Mouse (Mus musculus): ENCODE measurements around the gene Unc45b. TPM values are rescaled to one million over a fixed set of nuclear protein-coding genes. Genes with fewer than 3 reads are reported as not detected.

The Unc45b gene
- polyA plus RNA-seq, 1 experiment: 2.5 TPM

DNA sequence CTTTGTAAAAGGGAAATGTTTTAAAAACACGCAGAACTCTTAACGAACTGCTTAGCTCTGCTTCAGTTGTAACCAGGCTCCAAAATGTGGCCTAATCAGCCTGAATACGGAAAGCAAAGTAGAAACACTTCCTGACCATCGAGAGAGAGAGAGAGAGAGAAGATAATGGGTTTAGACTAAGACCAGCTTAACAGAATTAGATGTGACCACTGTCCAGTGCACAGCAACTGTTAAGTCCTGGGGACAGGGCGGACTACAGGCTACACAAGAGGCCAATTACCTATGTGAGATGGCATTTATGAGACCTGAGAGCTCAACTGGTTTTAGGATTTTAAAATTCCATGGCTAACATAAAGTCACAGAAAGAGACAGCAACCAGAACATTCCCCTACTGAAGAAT is 42.4 kb upstream of the Unc45b start:
- TF ChIP-seq POLR2A (IDR thresholded peaks at IDR 0.05; ENCODE audit: borderline replicate concordance, control insufficient read depth, low read depth, low read length) (no peak), CTCF (IDR thresholded peaks at IDR 0.05; ENCODE audit: control insufficient read depth, insufficient read depth, low read length) (no peak)
- Histone ChIP-seq H3K4me3 (replicated peaks; ENCODE audit: control insufficient read depth, low read depth, low read length) (no peak overlapping the region), H3K4me1 (ENCODE audit: control insufficient read depth, insufficient read depth, low read length) (no peaks in the 10 kb centered on the region; the same call in none of the 2 replicates), H3K27ac (ENCODE audit: control insufficient read depth, insufficient read depth, low read depth, low read length, poor library complexity) (no peak overlapping the region; the same call in 1 of the 2 replicates)
- 23% methylated on average over 5 of the region's 5 CpGs for WGBS

DNA sequence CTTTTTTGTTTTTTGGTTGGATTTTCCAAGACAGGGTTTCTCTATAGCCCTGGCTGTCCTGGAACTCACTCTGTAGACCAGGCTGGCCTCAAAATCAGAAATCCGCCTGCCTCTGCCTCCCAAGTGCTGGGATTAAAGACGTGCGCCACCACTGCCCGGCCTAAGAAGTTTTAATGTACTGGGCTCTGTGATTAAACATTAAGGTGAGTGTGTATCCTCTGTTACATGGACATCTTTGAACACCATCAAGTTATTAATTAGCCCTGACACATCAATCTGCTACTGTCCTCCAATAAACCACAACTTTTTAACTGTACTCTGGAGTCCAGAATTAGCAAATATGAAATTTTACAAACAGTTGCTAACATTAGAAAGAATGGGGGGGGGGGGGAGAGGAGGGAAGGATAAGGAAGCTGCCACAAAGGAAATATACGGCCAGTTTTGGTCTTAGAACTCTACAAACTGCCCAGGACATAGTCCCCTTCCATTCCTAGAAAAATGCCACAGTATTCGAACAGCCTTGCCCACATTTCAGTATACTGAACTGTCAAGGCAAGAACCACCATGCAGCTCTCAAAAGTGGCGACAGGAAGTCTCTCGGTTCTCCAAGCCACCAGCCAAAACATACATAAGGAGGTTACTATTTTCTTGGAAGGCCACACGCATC is 40.7 kb upstream of the Unc45b start:
- H3K4me3 ChIP-seq (replicated peaks; ENCODE audit: control insufficient read depth, low read depth, low read length): peak overlapping the region; percentile 92
- peak overlapping the region; percentile 89 for H3K27ac ChIP-seq (ENCODE audit: control insufficient read depth, insufficient read depth, low read depth, low read length, poor library complexity)
- no peak for TF ChIP-seq POLR2A (IDR thresholded peaks at IDR 0.05; ENCODE audit: borderline replicate concordance, control insufficient read depth, low read depth, low read length)
- no peak for TF ChIP-seq CTCF (IDR thresholded peaks at IDR 0.05; ENCODE audit: control insufficient read depth, insufficient read depth, low read length)
- 35% methylated on average over 9 of the region's 9 CpGs for WGBS
- no peaks in the 10 kb centered on the region; the same call in none of the 2 replicates for H3K4me1 ChIP-seq (ENCODE audit: control insufficient read depth, insufficient read depth, low read length)

GRCm38 (mm10) chr11:82870173-82871030 is 39.9 kb upstream of the Unc45b start:
- Histone ChIP-seq H3K27ac (ENCODE audit: control insufficient read depth, insufficient read depth, low read depth, low read length, poor library complexity) (peak overlapping the region; percentile 89), H3K4me3 (replicated peaks; ENCODE audit: control insufficient read depth, low read depth, low read length) (peak overlapping the region; percentile 92), H3K4me1 (ENCODE audit: control insufficient read depth, insufficient read depth, low read length) (no peaks in the 10 kb centered on the region; the same call in 1 of the 2 replicates)
- WGBS: under 1% methylated on average over 35 of the region's 36 CpGs
- TF ChIP-seq POLR2A (IDR thresholded peaks at IDR 0.05; ENCODE audit: borderline replicate concordance, control insufficient read depth, low read depth, low read length) (0 out of 2 replicates have a peak, but pooled peaks have one; percentile 46), CTCF (IDR thresholded peaks at IDR 0.05; ENCODE audit: control insufficient read depth, insufficient read depth, low read length) (no peak)

GRCm38 (mm10) chr11:82871031-82871446 is 39.3 kb upstream of the Unc45b start, which contains the start of gene Rffl:
Gene Rffl (minus strand): TSS chr11:82871210.
- peak within 1 kb of the TSS; percentile 92 for H3K4me3 ChIP-seq (replicated peaks; ENCODE audit: control insufficient read depth, low read depth, low read length)
- H3K27ac ChIP-seq (ENCODE audit: control insufficient read depth, insufficient read depth, low read depth, low read length, poor library complexity): peak within 1 kb of the TSS; percentile 89
- peak; percentile 82 for TF ChIP-seq CTCF (IDR thresholded peaks at IDR 0.05; ENCODE audit: control insufficient read depth, insufficient read depth, low read length)
- peak; percentile 56; the same call in 1 of the 2 replicates for TF ChIP-seq POLR2A (IDR thresholded peaks at IDR 0.05; ENCODE audit: borderline replicate concordance, control insufficient read depth, low read depth, low read length)
- under 1% methylated on average over 42 of the region's 43 CpGs for WGBS
- H3K4me1 ChIP-seq (ENCODE audit: control insufficient read depth, insufficient read depth, low read length): no peaks in the 10 kb centered on the region; the same call in 1 of the 2 replicates

GRCm38 (mm10) chr11:82874924-82875323 is 35.4 kb upstream of the Unc45b start:
- no peak overlapping the region for H3K4me3 ChIP-seq (replicated peaks; ENCODE audit: control insufficient read depth, low read depth, low read length)
- H3K27ac ChIP-seq (ENCODE audit: control insufficient read depth, insufficient read depth, low read depth, low read length, poor library complexity): no peak overlapping the region
- WGBS: 58% methylated on average over 5 of the region's 5 CpGs

DNA sequence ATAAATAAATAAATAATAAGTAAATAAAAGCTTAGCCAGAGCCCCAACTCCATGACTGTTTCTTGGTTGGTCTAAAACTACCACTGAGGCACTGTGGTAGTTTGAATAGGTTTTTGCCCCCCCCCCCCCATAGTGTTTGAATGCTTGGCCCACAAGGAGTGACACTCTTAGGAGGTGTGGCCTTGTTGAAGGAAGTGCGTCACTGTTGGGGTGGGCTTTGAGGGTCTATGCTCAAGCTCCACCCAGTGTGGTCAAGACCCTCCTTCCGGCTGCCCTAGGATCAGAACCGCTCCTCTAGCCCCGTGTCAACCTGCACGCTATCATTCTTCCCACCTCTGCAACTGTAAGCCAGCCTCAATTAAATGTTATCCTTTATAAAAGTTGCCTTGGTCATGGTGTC is 34.7 kb upstream of the Unc45b start:
- 86% methylated on average over 5 of the region's 5 CpGs for WGBS
- Histone ChIP-seq H3K4me3 (replicated peaks; ENCODE audit: control insufficient read depth, low read depth, low read length) (no peak overlapping the region), H3K4me1 (ENCODE audit: control insufficient read depth, insufficient read depth, low read length) (peaks cover 3% of the 10 kb centered on the region), H3K27ac (ENCODE audit: control insufficient read depth, insufficient read depth, low read depth, low read length, poor library complexity) (no peak overlapping the region)
- TF ChIP-seq CTCF (IDR thresholded peaks at IDR 0.05; ENCODE audit: control insufficient read depth, insufficient read depth, low read length) (no peak), POLR2A (IDR thresholded peaks at IDR 0.05; ENCODE audit: borderline replicate concordance, control insufficient read depth, low read depth, low read length) (no peak)

More at GRCm38 (mm10) chr11:82874924-82875323, 35.4 kb upstream of the Unc45b start:
- H3K4me1 ChIP-seq (ENCODE audit: control insufficient read depth, insufficient read depth, low read length): peaks cover 3% of the 10 kb centered on the region
- TF ChIP-seq POLR2A (IDR thresholded peaks at IDR 0.05; ENCODE audit: borderline replicate concordance, control insufficient read depth, low read depth, low read length) (no peak), CTCF (IDR thresholded peaks at IDR 0.05; ENCODE audit: control insufficient read depth, insufficient read depth, low read length) (no peak)

DNA sequence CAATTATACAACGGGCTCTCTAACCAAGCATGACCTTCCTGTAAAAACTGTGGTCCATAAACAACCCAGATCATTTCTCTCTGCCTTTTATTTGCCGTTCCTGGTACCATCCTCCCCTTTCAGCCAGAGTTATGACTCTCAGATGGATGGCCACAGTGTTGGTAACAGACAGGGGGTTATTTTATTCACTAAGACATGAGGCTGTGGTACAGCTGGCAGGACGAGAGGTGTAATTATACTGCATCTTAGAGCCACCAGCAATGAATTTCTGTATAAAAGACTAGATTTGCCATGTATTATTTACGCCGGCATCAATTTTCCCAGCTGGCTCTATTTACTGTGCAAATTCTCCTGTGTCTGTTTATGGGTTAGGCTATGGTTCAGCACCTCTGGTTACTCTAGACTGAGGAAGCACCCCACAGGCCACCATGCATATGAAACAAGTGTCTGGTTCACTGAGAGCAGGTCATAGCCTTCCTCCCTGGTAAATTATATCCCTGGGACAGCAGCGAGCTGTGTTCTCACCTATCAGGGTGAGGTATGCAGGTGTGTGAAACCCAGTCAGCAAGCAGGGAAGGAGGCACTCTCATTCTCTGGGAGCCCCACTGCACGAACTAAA is 32.5 kb upstream of the Unc45b start:
- WGBS: 84% methylated on average over 7 of the region's 7 CpGs
- H3K27ac ChIP-seq (ENCODE audit: control insufficient read depth, insufficient read depth, low read depth, low read length, poor library complexity): no peak overlapping the region
- H3K4me1 ChIP-seq (ENCODE audit: control insufficient read depth, insufficient read depth, low read length): peaks cover 3% of the 10 kb centered on the region
- no peak overlapping the region for H3K4me3 ChIP-seq (replicated peaks; ENCODE audit: control insufficient read depth, low read depth, low read length)
- TF ChIP-seq CTCF (IDR thresholded peaks at IDR 0.05; ENCODE audit: control insufficient read depth, insufficient read depth, low read length): no peak
- no peak for TF ChIP-seq POLR2A (IDR thresholded peaks at IDR 0.05; ENCODE audit: borderline replicate concordance, control insufficient read depth, low read depth, low read length)

Data from bone marrow, adult 2 months (tissue).